Mouse (Mus musculus) CH12.LX (cell line): Measurements from ENCODE around the gene AC170998.1. TPM values are rescaled to one million over a fixed set of nuclear protein-coding genes. Genes with fewer than 3 reads are reported as not detected.

Source experiments
- DNase-seq: peaks from one replicate; pipeline ENCODE4 v3.0.0-alpha.2; 2013; ENCODE audit errors: extremely low read depth
- H3K27ac ChIP-seq: 2 replicates; pipeline ENCODE4 v1.5.1; 2012; ENCODE audit warnings: low read depth, mild to moderate bottlenecking, control low read depth, moderate library complexity; ENCODE audit not compliant: insufficient read depth
- H3K27me3 ChIP-seq: replicated peaks from 2 replicates; pipeline ENCODE3; 2012; ENCODE audit warnings: inconsistent platforms
- H3K36me3 ChIP-seq, 2 experiments: replicated peaks in 1 of 2; 2 replicates each; pipeline versions ENCODE3 to v1.6.1; 2012; ENCODE audit warnings: inconsistent platforms in 1 of 2, low read length in 1 of 2, mild to moderate bottlenecking in 1 of 2, mixed read lengths in 1 of 2, moderate library complexity in 1 of 2; ENCODE audit not compliant: control insufficient read depth in 1 of 2, insufficient read depth in 1 of 2
- H3K4me1 ChIP-seq, 2 experiments: 2 replicates each; pipeline ENCODE4 v1.6.1; 2012; ENCODE audit warnings: inconsistent platforms in 1 of 2, moderate library complexity in 1 of 2; ENCODE audit not compliant: insufficient read depth in 2 of 2, control insufficient read depth in 1 of 2
- H3K4me2 ChIP-seq: 2 replicates; pipeline ENCODE4 v1.6.1; 2012; ENCODE audit warnings: low read depth, mild to moderate bottlenecking, control low read depth; ENCODE audit not compliant: poor library complexity, insufficient read depth, severe bottlenecking
- H3K4me3 ChIP-seq, 3 experiments: fragments of 150-350 bp in 1 of 3; sonication (generic) in 1 of 3; replicated peaks in 1 of 3; 2 replicates each; pipeline versions ENCODE3 to v1.5.1; 2011 to 2012; ENCODE audit warnings: low read depth in 2 of 3, low read length in 2 of 3, mild to moderate bottlenecking in 2 of 3, moderate library complexity in 2 of 3, control low read depth in 1 of 3, improper control_type of control experiment in 1 of 3, inconsistent platforms in 1 of 3, mixed read lengths in 1 of 3; ENCODE audit not compliant: poor library complexity in 1 of 3
- H3K79me2 ChIP-seq: replicated peaks from 2 replicates; pipeline ENCODE4 v1.6.1; 2012; ENCODE audit warnings: mild to moderate bottlenecking, moderate library complexity; ENCODE audit not compliant: control insufficient read depth, poor library complexity, insufficient read depth, severe bottlenecking; ENCODE audit errors: extremely low read depth
- H3K9ac ChIP-seq: 2 replicates; pipeline ENCODE4 v1.6.1; 2012; ENCODE audit warnings: low read depth, mild to moderate bottlenecking, control low read depth, moderate library complexity; ENCODE audit not compliant: insufficient read depth
- H3K9me3 ChIP-seq: replicated peaks from 2 replicates; pipeline ENCODE3; 2012; ENCODE audit warnings: low read length, inconsistent platforms, mixed read lengths
- BHLHE40 ChIP-seq: IDR thresholded peaks from 2 replicates; pipeline ENCODE4 v1.6.1; 2011; ENCODE audit warnings: mild to moderate bottlenecking, low read depth, low read length, improper control_type of control experiment
- CHD2 ChIP-seq: IDR thresholded peaks from 2 replicates; pipeline ENCODE4 v1.6.1; 2011; ENCODE audit warnings: low read length, improper control_type of control experiment
- CTCF ChIP-seq, 2 experiments: IDR thresholded peaks in 1 of 2; conservative IDR thresholded peaks in 1 of 2; 2 replicates each; pipeline ENCODE4 v1.5.1; 2011 to 2012; ENCODE audit warnings: low read depth in 2 of 2, low read length in 2 of 2, improper control_type of control experiment in 1 of 2, inconsistent platforms in 1 of 2, mild to moderate bottlenecking in 1 of 2, moderate library complexity in 1 of 2
- E2F4 ChIP-seq: IDR thresholded peaks from 2 replicates; pipeline ENCODE4 v1.6.1; 2011; ENCODE audit warnings: low read depth, low read length, improper control_type of control experiment; ENCODE audit not compliant: insufficient replicate concordance
- ELF1 ChIP-seq: IDR thresholded peaks from 2 replicates; pipeline ENCODE4 v1.6.1; 2014; ENCODE audit warnings: low read depth, mild to moderate bottlenecking, inconsistent platforms, low read length, improper control_type of control experiment
- EP300 ChIP-seq: IDR thresholded peaks from 2 replicates; pipeline ENCODE4 v1.6.1; 2011; ENCODE audit warnings: low read length, improper control_type of control experiment
- IRF4 ChIP-seq: IDR thresholded peaks from 2 replicates; pipeline ENCODE4 v1.6.1; 2014; ENCODE audit warnings: low read depth, mild to moderate bottlenecking, inconsistent platforms, low read length, improper control_type of control experiment
- JUN ChIP-seq: IDR thresholded peaks from 2 replicates; pipeline ENCODE4 v1.6.1; 2011; ENCODE audit warnings: low read depth, mild to moderate bottlenecking, low read length, improper control_type of control experiment, moderate library complexity; ENCODE audit not compliant: insufficient read depth
- MAFK ChIP-seq: IDR thresholded peaks from 2 replicates; pipeline ENCODE4 v1.6.1; 2011; ENCODE audit warnings: low read length, improper control_type of control experiment; ENCODE audit not compliant: insufficient replicate concordance
- MAZ ChIP-seq: IDR thresholded peaks from 2 replicates; pipeline ENCODE4 v1.6.1; 2012; ENCODE audit warnings: low read depth, mild to moderate bottlenecking, inconsistent platforms, low read length, improper control_type of control experiment, moderate library complexity
- MYC ChIP-seq: IDR thresholded peaks from 2 replicates; pipeline ENCODE4 v1.6.1; 2011; ENCODE audit warnings: low read depth, mild to moderate bottlenecking, improper control_type of control experiment, low read length
- NELFE ChIP-seq: IDR thresholded peaks from 2 replicates; pipeline ENCODE4 v1.6.1; 2011; ENCODE audit warnings: low read depth, low read length, improper control_type of control experiment
- NRF1 ChIP-seq: IDR thresholded peaks from 2 replicates; pipeline ENCODE4 v1.6.1; 2014; ENCODE audit warnings: low read depth, mild to moderate bottlenecking, inconsistent platforms, low read length, improper control_type of control experiment, moderate library complexity
- PAX5 ChIP-seq: IDR thresholded peaks from 2 replicates; pipeline ENCODE4 v1.6.1; 2012; ENCODE audit warnings: low read length, inconsistent platforms, mixed read lengths
- POLR2A ChIP-seq: IDR thresholded peaks from 2 replicates; pipeline ENCODE4 v1.6.1; 2011; ENCODE audit warnings: low read depth, mild to moderate bottlenecking, improper control_type of control experiment, low read length
- POLR2AphosphoS2 ChIP-seq: IDR thresholded peaks from 2 replicates; pipeline ENCODE4 v1.6.1; 2011; ENCODE audit warnings: low read depth, low read length, improper control_type of control experiment
- RAD21 ChIP-seq: IDR thresholded peaks from 2 replicates; pipeline ENCODE4 v1.6.1; 2011; ENCODE audit warnings: low read depth, mild to moderate bottlenecking, low read length, improper control_type of control experiment, moderate library complexity
- RCOR1 ChIP-seq: conservative IDR thresholded peaks from 2 replicates; pipeline ENCODE4 v1.6.1; 2012; ENCODE audit warnings: low read depth, mild to moderate bottlenecking, inconsistent platforms, low read length, improper control_type of control experiment
- SIN3A ChIP-seq: IDR thresholded peaks from 2 replicates; pipeline ENCODE4 v1.6.1; 2012; ENCODE audit warnings: low read length, improper control_type of control experiment, inconsistent platforms
- TCF12 ChIP-seq: IDR thresholded peaks from 2 replicates; pipeline ENCODE4 v1.6.1; 2014; ENCODE audit warnings: low read depth, mild to moderate bottlenecking, inconsistent platforms, low read length, improper control_type of control experiment
- UBTF ChIP-seq: IDR thresholded peaks from 2 replicates; pipeline ENCODE4 v1.6.1; 2012; ENCODE audit warnings: low read depth, mild to moderate bottlenecking, inconsistent platforms, low read length, improper control_type of control experiment, moderate library complexity
- USF2 ChIP-seq: conservative IDR thresholded peaks from 2 replicates; pipeline ENCODE4 v1.6.1; 2011; ENCODE audit warnings: low read depth, low read length, improper control_type of control experiment
- ZKSCAN1 ChIP-seq: IDR thresholded peaks from 2 replicates; pipeline ENCODE4 v1.6.1; 2012; ENCODE audit warnings: low read depth, inconsistent platforms, low read length, improper control_type of control experiment, borderline replicate concordance
- ZMIZ1 ChIP-seq: IDR thresholded peaks from 2 replicates; pipeline ENCODE4 v1.6.1; 2012; ENCODE audit warnings: low read depth, mild to moderate bottlenecking, inconsistent platforms, low read length, improper control_type of control experiment
- ZNF384 ChIP-seq: IDR thresholded peaks from 2 replicates; pipeline ENCODE4 v1.6.1; 2012; ENCODE audit warnings: low read depth, low read length, improper control_type of control experiment, inconsistent platforms
- dilution Hi-C: fragments of 300-500 bp; cut with MboI; formaldehyde crosslinking; loops from 2 replicates; pipeline ENCODE4 v1.14.3; 2020; ENCODE audit warnings: low sequenced_read_pairs; ENCODE audit not compliant: extremely low pct_unique_long_range_greater_than_20kb, extremely low pct_ligation_motif_present
- in situ Hi-C: fragments of 300-500 bp; cut with MboI; formaldehyde crosslinking; loops from 3 replicates; pipeline ENCODE4 v1.14.3; 2019; ENCODE audit warnings: low sequenced_read_pairs, low pct_ligation_motif_present, low pct_unique_long_range_greater_than_20kb, mixed read lengths
- polyA plus RNA-seq: library from polyadenylated mRNA; unstranded; fragments of >175 nt; gene quantifications from 2 replicates; pipeline ENCODE4 v1.2.1, GENCODE M21; 2012; ENCODE audit warnings: low read depth; ENCODE audit not compliant: insufficient read length
- total RNA-seq, 2 experiments: library from RNA; depleted of rRNA; stranded (reverse); fragments of 300-350 nt in 1 of 2; fragments of >200 nt in 1 of 2; gene quantifications; 2 replicates each; pipeline ENCODE4 v1.2.3; 2012 to 2014

Gene AC170998.1
- total and polyA plus RNA-seq, 3 experiments, result 0.38 TPM; not detected in 2

- no peak overlapping the region for H3K4me3 ChIP-seq
- TF ChIP-seq EP300, result no peak
- TF ChIP-seq ZMIZ1, result no peak
- TF ChIP-seq CTCF (conservative IDR thresholded peaks at IDR 0.05 in 1 of 2, IDR thresholded peaks at IDR 0.05 in 1 of 2; ENCODE audit: low read depth in 2 of 2, low read length in 2 of 2), result no peak
- H3K9me3 ChIP-seq, result no peaks in the 10 kb centered on the region
- no peak overlapping the region for H3K27ac ChIP-seq
- dilution Hi-C loops, result no loop called here
- in situ Hi-C loops, result no loop called here
- H3K36me3 ChIP-seq, result no peaks in the 10 kb centered on the region
- H3K4me2 ChIP-seq, result no peak overlapping the region
- no peaks in the 10 kb centered on the region for H3K27me3 ChIP-seq
- no peaks in the 10 kb centered on the region for H3K79me2 ChIP-seq
- H3K9ac ChIP-seq, result no peak overlapping the region
- H3K4me1 ChIP-seq, result peaks cover 0 to 4% of the 10 kb centered on the region in 2 experiments; a peak in 2 of 4 replicates
- no peak for DNase-seq
Measured at GRCm38 (mm10) chr17:28757470-28757869, 31.6 kb downstream of the AC170998.1 start.

DNA sequence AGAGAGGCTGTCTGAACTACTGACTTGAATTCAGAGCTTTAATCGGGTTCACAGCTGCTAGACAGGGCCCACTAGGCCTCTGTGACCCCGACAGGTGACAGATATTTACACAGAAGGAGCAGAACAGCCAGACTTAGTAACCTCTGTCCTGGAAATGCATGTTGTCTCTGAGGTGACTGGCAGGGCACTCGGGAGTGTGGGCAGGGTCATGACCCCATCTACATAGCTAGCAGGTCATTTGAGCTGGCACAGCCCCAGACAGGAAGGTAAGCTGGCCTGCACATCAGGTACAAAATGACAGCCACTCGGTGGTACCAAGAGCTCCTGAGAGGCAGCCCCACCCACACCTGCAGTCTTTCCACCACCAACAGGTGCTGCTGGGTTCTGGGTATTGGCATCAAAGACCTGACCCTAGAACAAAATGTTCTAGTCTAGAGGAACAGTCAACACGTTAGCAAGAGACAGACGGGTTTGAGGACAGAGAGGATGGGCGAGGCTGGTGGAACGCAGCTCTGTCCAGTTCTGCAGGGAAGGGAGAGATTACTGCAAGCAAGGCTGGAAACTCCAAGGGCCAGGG is 34.9 kb downstream of the AC170998.1 start:
- TF ChIP-seq MAZ (no peak), RCOR1 (no peak), SIN3A (no peak), ZKSCAN1 (no peak), CHD2 (no peak), USF2 (no peak)
- H3K27me3 ChIP-seq, result no peaks in the 10 kb centered on the region
- peaks cover 0 to 4% of the 10 kb centered on the region in 2 experiments; a peak in 2 of 4 replicates for H3K4me1 ChIP-seq
- no peaks in the 10 kb centered on the region for H3K79me2 ChIP-seq
- H3K4me3 ChIP-seq, result no peak overlapping the region
- in situ Hi-C loops (no loop called here), dilution Hi-C loops (no loop called here)
- no peak overlapping the region for H3K9ac ChIP-seq
- no peak for DNase-seq
- H3K27ac ChIP-seq, result no peak overlapping the region
- H3K4me2 ChIP-seq, result no peak overlapping the region
- no peaks in the 10 kb centered on the region for H3K36me3 ChIP-seq
- H3K9me3 ChIP-seq, result no peaks in the 10 kb centered on the region

- no peak overlapping the region for H3K9ac ChIP-seq
- H3K27me3 ChIP-seq, result peaks cover 4% of the 10 kb centered on the region
- no peaks in the 10 kb centered on the region for H3K36me3 ChIP-seq
- H3K4me1 ChIP-seq, result no peaks in the 10 kb centered on the region
- H3K79me2 ChIP-seq, result no peaks in the 10 kb centered on the region
- no peak overlapping the region for H3K4me2 ChIP-seq
- H3K9me3 ChIP-seq, result no peaks in the 10 kb centered on the region
- DNase-seq, result peak; percentile 77
- in situ Hi-C loops, result no loop called here
- dilution Hi-C loops, result no loop called here
- no peak overlapping the region for H3K27ac ChIP-seq
- H3K4me3 ChIP-seq, result no peak overlapping the region
- TF ChIP-seq ZNF384, result peak; percentile 89
- TF ChIP-seq SIN3A, result 0 out of 2 replicates have a peak, but pooled peaks have one; percentile 24
- 0 out of 2 replicates have a peak, but pooled peaks have one; percentile 41 for TF ChIP-seq MYC
- TF ChIP-seq PAX5, result no peak
- no peak for TF ChIP-seq USF2
- no peak for TF ChIP-seq EP300
- TF ChIP-seq IRF4, result peak; percentile 28; the same call in 1 of the 2 replicates
- TF ChIP-seq ZKSCAN1, result no peak
- no peak for TF ChIP-seq UBTF
- TF ChIP-seq JUN, result no peak
- TF ChIP-seq MAZ, result no peak
- peak; percentile 27; the same call in 1 of the 2 replicates for TF ChIP-seq NRF1
- TF ChIP-seq RAD21, result peak; percentile 92
- peak; percentile 37; the same call in 1 of the 2 replicates for TF ChIP-seq NELFE
- TF ChIP-seq POLR2AphosphoS2, result no peak
- TF ChIP-seq POLR2A, result no peak
- TF ChIP-seq E2F4, result no peak
- no peak for TF ChIP-seq BHLHE40
- no peak for TF ChIP-seq TCF12
- no peak for TF ChIP-seq CHD2
- no peak for TF ChIP-seq MAFK
- no peak for TF ChIP-seq ELF1
- TF ChIP-seq CTCF (conservative IDR thresholded peaks at IDR 0.05 in 1 of 2, IDR thresholded peaks at IDR 0.05 in 1 of 2; ENCODE audit: low read depth in 2 of 2, low read length in 2 of 2), result peak; percentile 93 to 95
Measured at GRCm38 (mm10) chr17:28761871-28762270, 36.0 kb downstream of the AC170998.1 start.
